Mouse (Mus musculus): ENCODE measurements around the gene Npr2.

Gene Npr2

DNA sequence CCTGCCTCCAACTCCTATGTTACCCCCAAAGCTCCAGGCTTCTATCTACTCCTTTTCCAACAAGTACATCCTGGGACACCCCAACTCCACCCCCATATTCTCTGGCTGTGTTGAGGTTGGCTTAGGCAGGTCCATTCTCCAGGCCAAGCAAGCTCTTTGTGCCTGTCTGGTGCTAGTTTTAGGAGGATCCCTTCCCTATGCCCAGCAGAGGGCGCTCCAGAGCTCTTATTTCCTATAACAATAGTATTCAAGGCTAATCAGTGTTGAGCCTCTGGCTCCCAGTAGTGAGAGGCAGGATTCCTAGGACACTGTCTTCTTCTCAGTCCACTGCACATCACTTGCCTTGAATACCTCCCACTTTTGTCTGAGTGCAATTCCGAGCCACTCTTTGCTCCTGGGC is 40.3 kb downstream of the Npr2 start:
- DNase-seq (ENCODE audit: low read depth, low spot score), result peak; percentile 77

DNA sequence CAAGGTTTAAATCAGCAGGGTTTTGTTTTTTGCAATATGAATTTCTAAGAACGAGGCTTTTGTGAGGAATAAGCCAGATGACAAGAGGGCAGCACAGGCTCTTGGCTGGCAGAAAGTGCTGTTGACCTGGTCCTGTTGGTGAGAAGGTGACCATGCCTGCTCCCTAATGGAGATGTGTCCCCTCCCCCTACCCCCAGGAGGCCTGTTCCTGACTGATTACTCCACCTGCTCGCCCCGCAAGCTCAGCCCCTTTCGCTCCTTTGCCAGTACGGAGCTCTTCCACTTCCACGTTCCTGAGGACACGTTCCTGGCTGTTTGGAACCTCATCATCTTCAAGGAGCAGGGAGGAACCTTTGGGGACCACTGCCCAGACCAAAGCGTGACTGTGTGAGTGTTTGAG is 42.0 kb downstream of the Npr2 start:
- DNase-seq (ENCODE audit: low read depth, low spot score), result no peak

DNA sequence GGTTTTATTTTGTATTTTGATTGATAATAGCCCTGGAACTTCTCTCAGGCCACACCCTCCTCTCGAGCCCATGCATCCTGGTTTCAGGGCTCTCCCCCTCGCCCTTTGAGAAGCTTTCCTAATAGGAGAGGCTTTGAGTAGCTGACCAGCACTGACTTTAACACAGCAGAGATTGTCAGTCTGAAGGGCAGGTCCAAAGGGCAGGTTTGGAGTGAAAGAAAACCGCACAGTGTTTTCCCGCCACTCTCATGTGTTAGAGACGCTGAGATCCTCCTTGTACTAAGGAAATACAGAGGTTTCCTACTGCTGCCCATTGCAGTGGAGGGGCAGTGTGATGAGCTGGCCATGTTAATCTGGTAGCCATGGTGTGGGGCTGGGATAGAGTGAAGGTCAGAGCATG is 43.2 kb downstream of the Npr2 start:
- no peak for DNase-seq (ENCODE audit: low read depth, low spot score)

DNA sequence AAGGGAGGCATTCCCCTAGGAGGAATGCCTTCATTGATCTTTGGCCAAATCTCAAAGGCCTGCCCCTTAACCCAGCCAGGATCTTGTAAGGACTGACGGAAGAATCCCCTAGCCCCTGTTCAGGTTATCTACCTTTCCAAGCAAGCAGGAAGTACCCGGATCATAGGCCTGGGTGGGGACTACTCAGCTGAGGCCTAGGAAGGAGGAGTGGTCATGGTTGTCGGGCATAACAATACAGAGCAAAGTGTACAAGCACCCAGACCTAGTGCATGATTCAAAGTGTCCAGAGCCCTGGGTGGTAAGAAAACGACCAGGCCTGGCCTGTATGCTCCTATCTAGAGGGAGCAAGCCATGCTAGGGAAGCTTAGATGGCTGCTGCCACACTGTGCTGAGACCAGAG is 43.9 kb downstream of the Npr2 start:
- DNase-seq (ENCODE audit: low read depth, low spot score), result no peak

DNA sequence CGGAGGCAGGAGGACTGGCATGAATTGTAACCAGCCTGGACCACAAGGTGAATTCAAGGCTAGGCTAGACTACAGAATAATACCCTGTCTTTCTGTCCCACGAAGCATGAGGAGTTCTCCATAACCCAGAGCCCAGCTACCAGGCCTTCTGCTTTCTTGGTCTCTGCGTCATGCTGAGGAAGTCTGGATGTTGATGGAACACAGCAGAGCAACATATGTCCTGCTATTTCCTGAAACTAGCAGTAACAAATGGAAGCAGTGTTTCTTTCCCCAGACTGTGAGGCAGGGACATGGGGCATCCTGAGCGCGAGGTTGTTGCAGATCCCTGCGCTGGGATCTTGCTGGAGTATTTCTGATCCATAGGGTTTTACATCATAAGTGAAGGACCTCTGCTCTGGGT is 46.8 kb downstream of the Npr2 start:
- no peak for DNase-seq (ENCODE audit: low read depth, low spot score)

DNA sequence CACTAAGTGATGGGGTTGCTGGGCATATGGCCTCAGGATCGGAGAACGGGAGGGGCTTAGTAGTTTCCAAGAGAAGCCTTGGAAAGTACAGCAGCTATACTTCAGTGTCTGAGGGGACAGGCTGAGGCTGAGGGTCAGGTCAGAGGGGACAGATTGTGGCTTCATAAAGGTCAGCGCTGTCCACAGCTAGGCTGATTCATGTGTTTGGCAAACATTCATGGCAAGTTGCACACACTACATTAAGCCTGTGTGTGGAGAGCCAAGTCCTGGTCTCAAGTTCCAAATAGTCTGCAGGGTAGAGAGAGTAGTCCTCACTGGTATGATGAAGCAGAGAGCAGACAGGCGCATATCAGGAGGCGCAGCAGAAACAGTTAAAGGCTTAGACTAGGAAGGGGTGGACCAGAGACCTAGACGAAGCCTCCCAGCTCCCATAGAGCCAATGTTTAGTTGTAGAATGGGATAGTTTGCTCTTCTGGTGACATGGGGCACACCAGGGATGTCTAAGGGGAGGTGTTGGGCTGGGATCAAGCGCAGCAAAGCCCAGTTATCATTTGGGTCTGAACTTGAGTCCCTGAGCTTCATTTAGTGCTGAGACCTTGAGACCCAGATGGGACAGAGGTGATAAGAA is 47.8 kb downstream of the Npr2 start:
- no peak for DNase-seq (ENCODE audit: low read depth, low spot score)

DNA sequence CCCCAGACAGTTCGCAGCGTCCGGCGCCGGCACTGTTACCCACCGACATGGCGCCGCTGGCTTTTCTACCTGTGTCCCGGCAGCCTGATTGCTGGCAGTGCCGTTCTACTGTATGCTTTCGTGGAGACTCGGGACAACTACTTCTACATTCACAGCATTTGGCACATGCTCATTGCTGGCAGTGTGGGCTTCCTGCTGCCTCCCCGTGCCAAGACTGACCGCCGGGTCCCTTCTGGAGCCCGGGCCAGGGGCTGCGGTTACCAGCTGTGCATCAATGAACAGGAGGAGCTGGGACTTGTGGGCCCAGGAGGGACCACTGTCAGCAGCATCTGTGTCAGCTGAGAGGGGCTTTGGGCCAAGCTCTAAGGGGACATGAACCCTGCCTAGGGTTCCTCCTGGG is 58.3 kb downstream of the Npr2 start:
- no peak for DNase-seq (ENCODE audit: low read depth, low spot score)

DNA sequence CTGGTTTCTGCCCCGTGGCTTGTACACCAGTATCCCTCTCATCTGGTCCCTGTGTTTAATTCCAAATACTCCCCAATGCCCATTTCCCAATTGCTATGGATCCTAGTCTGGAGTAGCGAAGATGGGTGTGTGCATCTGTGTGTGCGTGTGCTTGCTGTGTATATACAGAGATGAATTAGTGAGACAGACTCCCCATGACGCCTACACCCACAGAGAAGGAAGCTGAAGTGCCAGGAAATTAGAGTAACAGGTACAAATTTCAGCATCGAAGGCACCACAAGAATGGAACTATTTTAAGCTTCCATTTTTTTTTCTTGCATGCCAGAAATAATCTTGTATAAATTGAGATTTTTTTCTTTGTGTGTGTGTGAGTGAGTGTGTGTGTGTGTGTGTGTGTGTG is 59.3 kb downstream of the Npr2 start:
- DNase-seq (ENCODE audit: low read depth, low spot score), result no peak

DNA sequence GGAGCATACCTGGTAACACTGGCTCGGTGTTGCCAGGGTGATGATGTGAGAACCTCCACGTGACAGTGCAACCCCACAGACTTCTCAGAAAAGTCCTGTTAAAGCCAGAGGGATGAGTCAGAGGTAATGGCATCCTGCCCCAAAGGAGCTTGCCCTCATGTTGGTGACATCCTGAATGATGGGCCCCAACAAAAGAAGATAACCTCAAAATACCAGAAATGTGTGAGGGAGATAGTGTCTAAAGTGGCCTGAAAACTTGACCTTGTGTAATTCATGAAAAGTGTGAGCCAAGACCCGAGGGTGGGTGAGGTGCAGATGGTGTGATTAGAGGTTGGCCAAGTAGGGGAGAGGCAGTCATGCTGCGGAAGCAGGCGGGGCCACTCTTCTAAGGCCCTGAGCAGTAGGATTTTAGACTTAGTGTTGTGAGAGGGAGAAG is 62.1 kb downstream of the Npr2 start:
- DNase-seq (ENCODE audit: low read depth, low spot score), result no peak

DNA sequence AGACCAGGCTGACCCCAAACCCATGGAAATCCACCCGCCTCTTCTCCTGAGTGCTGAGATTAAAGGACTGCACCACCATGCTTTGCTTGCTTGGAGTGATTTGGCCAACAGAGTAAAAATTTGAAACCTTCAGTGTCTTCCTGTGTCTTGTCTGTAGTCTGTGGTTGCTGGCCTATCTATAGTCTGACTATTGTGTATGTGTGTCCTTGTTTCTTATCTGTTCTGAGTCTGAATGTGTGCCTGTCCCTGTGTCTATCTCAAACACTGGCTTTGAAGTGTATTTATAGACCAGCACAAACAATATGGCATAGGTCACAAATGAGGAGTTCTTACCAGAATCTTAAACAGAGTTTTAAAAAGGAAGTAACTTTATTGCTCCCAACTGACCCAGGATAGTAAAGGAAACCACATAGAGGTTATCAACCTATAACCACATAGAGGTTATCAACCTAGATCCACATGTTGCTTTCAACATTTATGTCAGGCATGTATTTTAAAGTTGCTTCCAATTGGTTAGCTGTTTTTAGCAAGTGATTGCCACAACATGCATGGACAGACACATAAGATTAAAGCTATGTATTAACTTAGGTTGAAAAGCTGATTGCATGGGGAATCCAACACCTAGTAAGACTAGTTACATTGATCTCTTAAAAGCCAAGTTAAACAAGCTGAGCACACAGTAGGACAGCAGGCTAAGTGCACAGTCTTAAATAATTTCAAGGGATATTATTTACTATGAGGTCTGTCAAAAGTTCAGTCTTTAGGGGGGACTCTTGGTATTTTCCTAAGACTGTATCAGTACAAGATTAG is 62.9 kb downstream of the Npr2 start:
- no peak for DNase-seq (ENCODE audit: low read depth, low spot score)

DNA sequence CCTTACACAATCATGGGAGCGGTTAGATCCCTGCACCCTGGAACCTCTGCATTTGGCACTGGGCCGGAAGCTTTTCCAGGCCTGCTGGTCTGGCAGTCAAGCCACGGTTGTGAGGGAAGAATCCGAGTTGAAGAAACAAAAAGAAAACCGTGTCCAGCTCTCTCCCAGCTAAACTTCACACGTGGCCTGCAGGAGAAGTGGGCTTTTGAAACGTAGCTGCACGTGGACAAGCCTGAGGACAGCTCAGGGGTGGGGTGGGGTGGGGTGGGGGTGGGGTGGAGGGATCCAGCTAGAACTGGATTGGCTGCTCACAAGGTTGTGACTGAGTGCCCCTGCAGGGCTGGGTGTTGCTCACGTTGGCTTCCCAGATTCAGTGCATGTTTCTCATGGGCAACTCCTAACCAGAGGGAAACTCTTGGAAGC is 63.5 kb downstream of the Npr2 start:
- no peak for DNase-seq (ENCODE audit: low read depth, low spot score)

DNA sequence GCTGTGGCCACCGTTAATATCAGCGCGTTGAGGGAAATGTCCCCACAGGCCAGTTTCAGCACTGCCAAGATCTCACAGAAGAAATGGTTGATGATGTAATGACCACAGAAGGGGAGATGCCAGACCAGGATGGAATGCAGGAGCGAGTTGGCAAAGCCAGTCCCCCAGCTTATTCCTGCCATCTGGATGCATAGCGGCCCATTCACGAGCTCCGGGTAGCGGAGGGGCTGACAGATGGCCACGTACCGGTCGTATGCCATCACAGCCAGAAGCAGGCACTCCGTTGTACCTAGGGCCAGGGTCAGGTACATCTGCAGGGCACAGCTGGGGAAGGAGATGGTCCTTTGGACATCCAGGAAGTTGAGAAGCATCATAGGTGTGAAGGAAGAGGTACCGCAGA is 64.8 kb downstream of the Npr2 start:
- no peak for DNase-seq (ENCODE audit: low read depth, low spot score)

DNA sequence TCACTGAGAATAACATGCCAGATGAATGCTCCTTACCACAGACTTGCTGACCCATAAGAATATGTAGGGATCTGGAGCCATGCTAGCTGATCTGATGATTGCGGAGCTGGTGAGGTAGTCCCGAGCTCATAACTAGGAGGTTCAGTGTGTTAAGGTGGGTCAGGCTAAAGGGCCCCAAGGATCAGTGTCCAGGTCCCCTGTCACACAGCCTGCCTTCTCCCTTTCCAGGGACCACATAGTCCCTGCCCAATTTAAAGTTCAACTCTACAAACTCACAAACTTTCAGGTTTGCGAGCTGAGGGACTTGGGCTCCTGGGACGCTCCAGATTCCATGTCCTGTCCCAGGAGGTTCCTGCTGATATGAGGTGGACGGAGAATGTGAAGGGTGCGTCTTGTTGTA is 69.0 kb downstream of the Npr2 start, which contains the start of gene Olfr70:
Olfr70 (minus strand) TSS at position 101 of the 400 bp plus-strand sequence.
- DNase-seq (ENCODE audit: low read depth, low spot score), result no peak

All from CD4-positive helper T cell, adult 2 months (primary cell).